Mouse (Mus musculus): ENCODE results near the gene Olfr279.
"Not testable (repeated sequence)": the region's sequence is repeated elsewhere in the genome, so short reads cannot be mapped to it uniquely, and the experiment has no call there.

DNA sequence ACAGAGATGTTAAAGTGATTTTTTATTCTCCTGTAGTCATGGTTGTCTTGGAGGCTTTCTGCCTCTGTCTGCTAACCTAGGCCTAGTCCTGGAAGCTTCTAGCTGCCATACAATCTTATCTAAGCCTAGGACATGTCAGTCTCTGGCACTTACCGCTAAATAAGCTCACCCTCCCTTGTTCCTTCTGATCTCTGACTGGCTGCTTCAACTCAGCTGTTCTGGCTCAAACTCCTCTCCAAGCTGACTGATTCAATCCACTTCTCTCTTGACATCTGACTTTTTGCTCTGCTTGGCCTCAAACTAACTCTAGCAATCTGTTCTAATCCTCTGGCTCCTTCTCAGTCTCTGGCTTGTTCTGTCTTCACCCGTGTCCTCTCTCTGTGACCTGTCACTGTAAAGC is 22.6 kb downstream of the Olfr279 start:
- TF ChIP-seq POLR2A, CTCF (IDR thresholded peaks at IDR 0.05; ENCODE audit: extremely low read depth, insufficient read depth, low read length): not testable (repeated sequence)

Measured in cortical plate, adult 2 months (tissue).